Mouse (Mus musculus) forebrain, postnatal 0 days (tissue): Measurements from ENCODE around the gene Naf1. TPM values are rescaled to one million over a fixed set of nuclear protein-coding genes. Genes with fewer than 3 reads are reported as not detected.

Experiments
- ATAC-seq: fragments of 200-750 bp; cut with Nextera tagmentation; 2 replicates; pipeline ENCODE4 v1.8.0; 2017; ENCODE audit warnings: mild to moderate bottlenecking, moderate library complexity
- DNase-seq: peaks from one replicate; pipeline ENCODE4 v3.0.0-alpha.2; 2015
- H3K27ac ChIP-seq: fragments of 300-500 bp; sonication (generic); 2 replicates; pipeline ENCODE4 v1.5.1; 2014; ENCODE audit warnings: low read depth, mild to moderate bottlenecking, antibody characterized with exemption, low read length, moderate library complexity, mixed read lengths
- H3K27me3 ChIP-seq: fragments of 300-500 bp; sonication (generic); 2 replicates; pipeline ENCODE4 v1.6.1; 2014; ENCODE audit warnings: mild to moderate bottlenecking, low read length, mixed read lengths; ENCODE audit not compliant: insufficient read depth
- H3K36me3 ChIP-seq: fragments of 300-500 bp; sonication (generic); 2 replicates; pipeline ENCODE4 v1.6.1; 2014; ENCODE audit warnings: mild to moderate bottlenecking, moderate library complexity; ENCODE audit not compliant: insufficient read depth
- H3K4me1 ChIP-seq: fragments of 300-500 bp; sonication (generic); 2 replicates; pipeline ENCODE4 v1.6.1; 2014; ENCODE audit warnings: antibody characterized with exemption; ENCODE audit not compliant: insufficient read depth
- H3K4me2 ChIP-seq: fragments of 300-500 bp; sonication (generic); 2 replicates; pipeline ENCODE4 v1.6.1; 2014; ENCODE audit warnings: low read depth, mild to moderate bottlenecking, moderate library complexity
- H3K4me3 ChIP-seq: fragments of 300-500 bp; sonication (generic); 2 replicates; pipeline ENCODE4 v1.5.1; 2014; ENCODE audit warnings: low read depth, low read length, mixed read lengths
- H3K9ac ChIP-seq: fragments of 300-500 bp; sonication (generic); 2 replicates; pipeline ENCODE4 v1.6.1; 2014; ENCODE audit warnings: mild to moderate bottlenecking
- H3K9me3 ChIP-seq: fragments of 300-500 bp; sonication (generic); 2 replicates; pipeline ENCODE4 v1.6.1; 2016; ENCODE audit warnings: low read length
- CTCF ChIP-seq: sonication (generic); IDR thresholded peaks from 2 replicates; pipeline ENCODE4 v1.5.1; 2016; ENCODE audit warnings: antibody characterized with exemption, control low read depth, low read depth
- WGBS: fragments of 180-500 bp; shearing (Covaris S2); extraction: QIAGEN DNeasy Blood & Tissue Kit; methylation state at CpG from one replicate; pipeline ENCODE4 v1.1.7; 2014; 5-methylcytosine and 5-hydroxymethylcytosine counted together
- polyA plus RNA-seq: library from polyadenylated mRNA; unstranded; fragments of >200 nt; fragmentation: Nextera tagmentation; extraction: Ambion mirVana; gene quantifications from 2 replicates; pipeline ENCODE4 v1.2.1, GENCODE M21; 2015
- total RNA-seq: library from RNA; depleted of rRNA; stranded (reverse); fragments of >200 nt; gene quantifications from 2 replicates; pipeline ENCODE4 v1.2.3, GENCODE M21; 2014; rRNA removed

Naf1 gene
- total and polyA plus RNA-seq, 2 experiments from 2014 or later: 2.3 to 11.7 TPM

GRCm38 (mm10) chr8:66913616-66914536 is 53.9 kb downstream of the Naf1 start:
- no peaks in the 10 kb centered on the region for H3K9me3 ChIP-seq
- H3K27me3 ChIP-seq: no peaks in the 10 kb centered on the region
- no peaks in the 10 kb centered on the region for H3K4me1 ChIP-seq
- DNase-seq (no peak), ATAC-seq (no peak)
- H3K4me2 ChIP-seq: no peak overlapping the region
- H3K4me3 ChIP-seq: no peak overlapping the region
- no peak overlapping the region for H3K9ac ChIP-seq
- TF ChIP-seq CTCF: peak; percentile 42
- H3K27ac ChIP-seq: no peak overlapping the region
- 70% methylated on average over 14 of the region's 14 CpGs for WGBS
- no peaks in the 10 kb centered on the region for H3K36me3 ChIP-seq

GRCm38 (mm10) chr8:66916056-66916455 is 56.0 kb downstream of the Naf1 start:
- DNase-seq (peak; percentile 19), ATAC-seq (no peak)
- Histone ChIP-seq H3K4me3 (no peak overlapping the region), H3K27ac (no peak overlapping the region), H3K9me3 (no peaks in the 10 kb centered on the region), H3K36me3 (no peaks in the 10 kb centered on the region), H3K4me1 (no peaks in the 10 kb centered on the region), H3K4me2 (no peak overlapping the region), H3K9ac (no peak overlapping the region), H3K27me3 (no peaks in the 10 kb centered on the region)
- TF ChIP-seq CTCF: no peak
- WGBS: 48% methylated on average over 7 of the region's 7 CpGs

DNA sequence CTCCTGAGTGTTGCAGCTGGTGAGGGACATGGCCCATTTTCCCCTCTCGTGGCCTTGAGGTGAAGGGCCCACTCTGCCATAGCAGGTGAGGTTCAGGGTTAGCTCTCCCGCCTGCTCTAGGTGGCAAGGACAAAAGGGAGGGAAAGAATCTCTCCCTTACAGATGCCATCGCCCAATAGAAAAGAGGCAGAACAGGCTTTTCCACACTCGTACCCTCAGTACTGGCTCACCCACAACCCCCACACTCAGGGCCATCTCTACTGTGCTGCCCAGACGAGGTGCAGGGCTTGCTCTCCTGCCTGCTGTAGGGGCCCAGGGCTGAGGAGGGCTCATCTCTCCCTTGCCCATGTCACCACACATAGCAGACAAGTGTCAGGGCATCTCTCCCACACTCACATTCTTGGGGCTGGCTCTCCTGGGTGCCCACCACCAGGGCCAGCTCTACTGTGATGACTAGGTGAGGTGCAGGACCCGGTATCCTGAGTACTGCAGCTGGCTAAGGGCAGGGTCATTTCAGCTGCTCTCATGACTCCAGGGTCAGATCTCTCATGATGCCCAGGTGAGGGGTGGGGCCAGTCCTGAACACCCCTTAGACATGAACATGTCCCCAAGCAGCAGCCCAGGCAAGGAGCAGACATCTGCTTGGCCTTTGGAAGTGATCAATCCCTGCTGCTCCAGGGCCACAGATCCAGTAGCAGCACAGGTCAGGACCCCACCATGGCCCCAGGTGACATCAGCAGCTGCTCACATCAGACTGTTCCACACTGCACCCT is 57.9 kb downstream of the Naf1 start:
- no peak for TF ChIP-seq CTCF
- Histone ChIP-seq H3K9me3 (no peaks in the 10 kb centered on the region), H3K27ac (no peak overlapping the region), H3K4me1 (no peaks in the 10 kb centered on the region), H3K4me2 (no peak overlapping the region), H3K9ac (no peak overlapping the region), H3K36me3 (no peaks in the 10 kb centered on the region), H3K27me3 (no peaks in the 10 kb centered on the region), H3K4me3 (no peak overlapping the region)
- ATAC-seq (no peak), DNase-seq (no peak)
- 77% methylated on average over 6 of the region's 6 CpGs for WGBS

GRCm38 (mm10) chr8:66918471-66918870 is 58.5 kb downstream of the Naf1 start:
- TF ChIP-seq CTCF: no peak
- DNase-seq: no peak
- Histone ChIP-seq H3K9ac (no peak overlapping the region), H3K4me2 (no peak overlapping the region), H3K4me1 (no peaks in the 10 kb centered on the region), H3K4me3 (no peak overlapping the region), H3K27me3 (no peaks in the 10 kb centered on the region), H3K36me3 (no peaks in the 10 kb centered on the region), H3K9me3 (no peaks in the 10 kb centered on the region), H3K27ac (no peak overlapping the region)
- no peak for ATAC-seq
- 75% methylated on average over 4 of the region's 4 CpGs for WGBS

GRCm38 (mm10) chr8:66933746-66934145 is 73.7 kb downstream of the Naf1 start:
- no peak; the same call in 1 of the 2 replicates for TF ChIP-seq CTCF
- Histone ChIP-seq H3K27ac (no peak overlapping the region), H3K27me3 (no peaks in the 10 kb centered on the region), H3K9me3 (no peaks in the 10 kb centered on the region), H3K4me1 (no peaks in the 10 kb centered on the region), H3K4me2 (no peak overlapping the region), H3K4me3 (no peak overlapping the region), H3K9ac (no peak overlapping the region), H3K36me3 (no peaks in the 10 kb centered on the region)
- no peak for DNase-seq
- WGBS: 92% methylated on average over 4 of the region's 4 CpGs
- ATAC-seq: no peak

GRCm38 (mm10) chr8:66936236-66936635 is 76.2 kb downstream of the Naf1 start:
- DNase-seq (no peak), ATAC-seq (peak; percentile 92)
- Histone ChIP-seq H3K9ac (no peak overlapping the region), H3K4me1 (no peaks in the 10 kb centered on the region), H3K4me2 (no peak overlapping the region), H3K36me3 (no peaks in the 10 kb centered on the region), H3K4me3 (no peak overlapping the region), H3K27ac (no peak overlapping the region), H3K9me3 (no peaks in the 10 kb centered on the region), H3K27me3 (no peaks in the 10 kb centered on the region)
- TF ChIP-seq CTCF: no peak
- 50% methylated on average over 3 of the region's 3 CpGs for WGBS

Other genes with a start within 250 kb of the Naf1 start
- gene Npy5r, start 172.1 kb upstream of the Naf1 start, total RNA-seq: 1.0 and 3.4 TPM in 2 replicates
- 0.59 and 0.86 TPM in 2 replicates for gene Npy5r, start 172.1 kb upstream of the Naf1 start, polyA plus RNA-seq
- gene Npy1r, start 163.0 kb upstream of the Naf1 start, total RNA-seq: 13.6 and 15.5 TPM in 2 replicates
- 6.5 and 12.8 TPM in 2 replicates for gene Npy1r, start 163.0 kb upstream of the Naf1 start, polyA plus RNA-seq